Mouse (Mus musculus) layer of hippocampus, adult 2 months (tissue): ENCODE measurements at regions not wholly inside any gene's neighbourhood (a gene's known extent, or its start where the extent isn't known, plus 50 kb on each side); places are given as distances from the start of the nearest gene placed in this dataset.
"Not testable (repeated sequence)": the region's sequence is repeated elsewhere in the genome, so short reads cannot be mapped to it uniquely, and the experiment has no call there.

Source experiments
- DNase-seq, 2 experiments: peaks; one replicate each; pipeline ENCODE4 v3.0.0; 2022; ENCODE audit warnings: low spot score in 2 of 2
- H3K27ac ChIP-seq: fragments of 200-600 bp; 2 replicates; pipeline ENCODE4 v1.8.1; 2022
- H3K4me3 ChIP-seq: fragments of 200-600 bp; 2 replicates; pipeline ENCODE4 v1.8.1; 2022; ENCODE audit warnings: mild to moderate bottlenecking
- CTCF ChIP-seq: fragments of 200-600 bp; conservative IDR thresholded peaks from 2 replicates; pipeline ENCODE4 v1.8.1; 2022; ENCODE audit warnings: antibody characterized with exemption, mild to moderate bottlenecking, moderate library complexity

- H3K4me3 ChIP-seq = no peak overlapping the region
- H3K27ac ChIP-seq = no peak overlapping the region
- no peak for TF ChIP-seq CTCF
- DNase-seq = no peak
Observed at GRCm38 (mm10) chr2:97706651-97707050, 955.4 kb upstream of the Gm10801 start.

- Histone ChIP-seq H3K4me3 (no peak overlapping the region), H3K27ac (no peak overlapping the region)
- no peak for TF ChIP-seq CTCF
- no peak for DNase-seq
Observed at GRCm38 (mm10) chr2:97707243-97707642, 954.8 kb upstream of the Gm10801 start.

- no peak for DNase-seq
- H3K4me3 ChIP-seq = no peak overlapping the region
- H3K27ac ChIP-seq = no peak overlapping the region
- no peak for TF ChIP-seq CTCF
Observed at GRCm38 (mm10) chr2:97707741-97708140, 954.3 kb upstream of the Gm10801 start.

GRCm38 (mm10) chr2:97725166-97725565, 936.9 kb upstream of the Gm10801 start:
- no peak overlapping the region for H3K27ac ChIP-seq
- no peak for TF ChIP-seq CTCF

GRCm38 (mm10) chr2:97768850-97769249, 893.2 kb upstream of the Gm10801 start:
- Histone ChIP-seq H3K27ac (no peak overlapping the region), H3K4me3 (no peak overlapping the region)
- TF ChIP-seq CTCF = no peak
- DNase-seq = peak in 1 of 2 experiments; percentile 19

More at GRCm38 (mm10) chr2:97725166-97725565, 936.9 kb upstream of the Gm10801 start:
- DNase-seq = no peak
- no peak overlapping the region for H3K4me3 ChIP-seq

- no peak overlapping the region for H3K4me3 ChIP-seq
- TF ChIP-seq CTCF = no peak
- DNase-seq = no peak
- H3K27ac ChIP-seq = no peak overlapping the region
Observed at GRCm38 (mm10) chr2:97777929-97778328, 884.1 kb upstream of the Gm10801 start.

GRCm38 (mm10) chr2:97780001-97780400, 882.0 kb upstream of the Gm10801 start:
- not testable (repeated sequence) for DNase-seq, H3K4me3 ChIP-seq, H3K27ac ChIP-seq
